Mouse (Mus musculus) liver, adult (tissue): ENCODE results near the gene Gm2001.
"Not testable (repeated sequence)": the region's sequence is repeated elsewhere in the genome, so short reads cannot be mapped to it uniquely, and the experiment has no call there.

ENCODE experiments used
- GATA4 ChIP-seq: IDR thresholded peaks from 2 replicates; pipeline ENCODE4 v1.6.1; 2014; ENCODE audit warnings: mild to moderate bottlenecking, low read length; ENCODE audit not compliant: insufficient replicate concordance

Gene Gm2001

GRCm38 (mm10) chr12:87842239-87842638, at the start of gene Gm2001:
Gm2001 (minus strand) TSS chr12:87842339.
- TF ChIP-seq GATA4, result not testable (repeated sequence)

GRCm38 (mm10) chr12:87873772-87874171, 31.6 kb upstream of the Gm2001 start, which contains the start of gene Gm2016:
Gm2016 (plus strand) TSS chr12:87874072.
- not testable (repeated sequence) for TF ChIP-seq GATA4

GRCm38 (mm10) chr12:87816277-87816676, 25.9 kb downstream of the Gm2001 start, which contains the start of gene BB287469:
BB287469 (plus strand) TSS chr12:87816577.
- not testable (repeated sequence) for TF ChIP-seq GATA4

- TF ChIP-seq GATA4, result not testable (repeated sequence)
Observed at GRCm38 (mm10) chr12:87795212-87795611, 46.9 kb downstream of the Gm2001 start, which contains the start of gene Gm21936. Gm21936 (plus strand) TSS chr12:87795512.
